22 mouse cellular contexts compared by ENCODE assay signal in genomic region chr5:26941471-26941870, GRCm38 (mm10).
A peak's percentile ranks its signal among the peaks of the same experiment; 100 is the strongest.
DNase-seq lines count a peak whose midpoint lies in the region; ATAC-seq lines count a peak whose summit lies in the region.
"Had no signal": no experiment of that assay in that cellular context is flagged by ENCODE, and none has a peak within 500 bp of the region (broad histone marks: within the 10 kb centered on the region; RNA-seq: fewer than 3 reads in every experiment).

No protein-coding gene starts in this region.

- H3K4me2 ChIP-seq in embryonic facial prominence, embryonic 14.5 days (ENCODE audit: low read depth, low read length), result no peak overlapping the region
- H3K4me2 ChIP-seq in limb, embryonic 13.5 days (replicated peaks), result no peak overlapping the region
- no peak overlapping the region for H3K4me2 ChIP-seq in neural tube, embryonic 13.5 days
- H3K4me2 ChIP-seq: embryonic facial prominence, embryonic 12.5 days; embryonic facial prominence, embryonic 15.5 days; forebrain, embryonic 12.5 days had no signal

- WGBS in embryonic facial prominence, embryonic 14.5 days, result 79% methylated on average over 5 of the region's 5 CpGs
- 83% methylated on average over 5 of the region's 5 CpGs for WGBS in embryonic facial prominence, embryonic 10.5 days
- 77% methylated on average over 5 of the region's 5 CpGs for WGBS in limb, embryonic 13.5 days
- 83% methylated on average over 5 of the region's 5 CpGs for WGBS in limb, embryonic 10.5 days
- 84% methylated on average over 5 of the region's 5 CpGs for WGBS in neural tube, embryonic 13.5 days

- H3K4me1 ChIP-seq in embryonic facial prominence, embryonic 14.5 days (ENCODE audit: control insufficient read depth, insufficient read depth, low read length), result no peaks in the 10 kb centered on the region
- no peaks in the 10 kb centered on the region for H3K4me1 ChIP-seq in embryonic facial prominence, embryonic 10.5 days
- H3K4me1 ChIP-seq in limb, embryonic 13.5 days, result no peaks in the 10 kb centered on the region
- H3K4me1 ChIP-seq in limb, embryonic 10.5 days, result no peaks in the 10 kb centered on the region
- no peaks in the 10 kb centered on the region for H3K4me1 ChIP-seq in neural tube, embryonic 13.5 days (replicated peaks)
- H3K4me1 ChIP-seq: embryonic facial prominence, embryonic 12.5 days; embryonic facial prominence, embryonic 15.5 days; forebrain, embryonic 10.5 days; forebrain, embryonic 12.5 days had no signal

- H3K27ac ChIP-seq in embryonic facial prominence, embryonic 14.5 days (replicated peaks; ENCODE audit: low read depth, low read length), result no peak overlapping the region
- H3K27ac ChIP-seq in embryonic facial prominence, embryonic 10.5 days (replicated peaks), result no peak overlapping the region
- no peak overlapping the region for H3K27ac ChIP-seq in limb, embryonic 13.5 days
- no peak overlapping the region for H3K27ac ChIP-seq in limb, embryonic 10.5 days
- H3K27ac ChIP-seq in neural tube, embryonic 13.5 days (replicated peaks), result 0 out of 2 replicates have a peak overlapping the region, but pooled peaks have one; percentile 1
- H3K27ac ChIP-seq: embryonic facial prominence, embryonic 12.5 days; embryonic facial prominence, embryonic 15.5 days; forebrain, embryonic 10.5 days; forebrain, embryonic 12.5 days had no signal

- H3K9me3 ChIP-seq in embryonic facial prominence, embryonic 14.5 days (ENCODE audit: control insufficient read depth, low read length), result no peaks in the 10 kb centered on the region
- H3K9me3 ChIP-seq in embryonic facial prominence, embryonic 10.5 days, result no peaks in the 10 kb centered on the region
- H3K9me3 ChIP-seq in limb, embryonic 13.5 days, result no peaks in the 10 kb centered on the region
- no peaks in the 10 kb centered on the region for H3K9me3 ChIP-seq in limb, embryonic 10.5 days (replicated peaks)
- H3K9me3 ChIP-seq in neural tube, embryonic 13.5 days, result no peaks in the 10 kb centered on the region
- H3K9me3 ChIP-seq: embryonic facial prominence, embryonic 12.5 days; embryonic facial prominence, embryonic 15.5 days; forebrain, embryonic 10.5 days; forebrain, embryonic 12.5 days had no signal

- peak; percentile 33; the same call in 1 of the 2 replicates for ATAC-seq in embryonic facial prominence, embryonic 14.5 days (ENCODE audit: low read depth)
- peak; percentile 61 for ATAC-seq in limb, embryonic 13.5 days (ENCODE audit: low FRiP score, low read depth)
- ATAC-seq in neural tube, embryonic 13.5 days (ENCODE audit: low read depth), result no peak
- ATAC-seq: forebrain, embryonic 14.5 days; forebrain, embryonic 16.5 days had no signal

- no peak overlapping the region for H3K4me3 ChIP-seq in embryonic facial prominence, embryonic 14.5 days (ENCODE audit: low read depth, low read length)
- no peak overlapping the region for H3K4me3 ChIP-seq in embryonic facial prominence, embryonic 10.5 days
- no peak overlapping the region for H3K4me3 ChIP-seq in limb, embryonic 13.5 days
- no peak overlapping the region for H3K4me3 ChIP-seq in limb, embryonic 10.5 days
- H3K4me3 ChIP-seq in neural tube, embryonic 13.5 days, result no peak overlapping the region
- H3K4me3 ChIP-seq: embryonic facial prominence, embryonic 12.5 days; embryonic facial prominence, embryonic 15.5 days; erythroblast, embryonic 14.5 days; forebrain, embryonic 10.5 days; forebrain, embryonic 12.5 days had no signal

- DNase-seq in embryonic facial prominence, embryonic 14.5 days (ENCODE audit: low spot score), result peak; percentile 15
- no peak for DNase-seq in embryonic facial prominence, embryonic 10.5 days (ENCODE audit: low spot score)
- DNase-seq in limb, embryonic 10.5 days (ENCODE audit: low spot score), result no peak
- no peak for DNase-seq in neural tube, embryonic 10.5 days (ENCODE audit: extremely low spot score, low spot score)
- DNase-seq: adrenal gland, adult 2 months; adrenal gland, postnatal 10 days; adrenal gland, postnatal 25 days; cerebellum, adult 11 months; cerebellum, adult 18-20 months; cerebellum, adult 8-10 months; cerebellum, adult 9-11 months; cerebellum, postnatal 14 days; cerebellum, postnatal 36 days had no signal

- no peaks in the 10 kb centered on the region for H3K36me3 ChIP-seq in embryonic facial prominence, embryonic 14.5 days (ENCODE audit: control insufficient read depth, insufficient read depth, low read length)
- no peaks in the 10 kb centered on the region for H3K36me3 ChIP-seq in embryonic facial prominence, embryonic 10.5 days (replicated peaks)
- H3K36me3 ChIP-seq in limb, embryonic 13.5 days, result no peaks in the 10 kb centered on the region
- no peaks in the 10 kb centered on the region for H3K36me3 ChIP-seq in limb, embryonic 10.5 days
- no peaks in the 10 kb centered on the region for H3K36me3 ChIP-seq in neural tube, embryonic 13.5 days
- H3K36me3 ChIP-seq: embryonic facial prominence, embryonic 12.5 days; embryonic facial prominence, embryonic 15.5 days; forebrain, embryonic 10.5 days; forebrain, embryonic 12.5 days had no signal

- H3K9ac ChIP-seq in embryonic facial prominence, embryonic 14.5 days (ENCODE audit: low read depth, low read length), result no peak overlapping the region
- no peak overlapping the region for H3K9ac ChIP-seq in limb, embryonic 13.5 days
- H3K9ac ChIP-seq in neural tube, embryonic 13.5 days, result no peak overlapping the region
- H3K9ac ChIP-seq: embryonic facial prominence, embryonic 12.5 days; embryonic facial prominence, embryonic 15.5 days; forebrain, embryonic 12.5 days had no signal

- no peaks in the 10 kb centered on the region for H3K27me3 ChIP-seq in embryonic facial prominence, embryonic 14.5 days (replicated peaks; ENCODE audit: control insufficient read depth, insufficient read depth, low read length)
- no peaks in the 10 kb centered on the region for H3K27me3 ChIP-seq in embryonic facial prominence, embryonic 10.5 days (replicated peaks; ENCODE audit: low read depth, poor library complexity, severe bottlenecking)
- H3K27me3 ChIP-seq in limb, embryonic 13.5 days, result no peaks in the 10 kb centered on the region
- no peaks in the 10 kb centered on the region for H3K27me3 ChIP-seq in limb, embryonic 10.5 days (ENCODE audit: low read depth, poor library complexity, severe bottlenecking)
- H3K27me3 ChIP-seq in neural tube, embryonic 13.5 days, result no peaks in the 10 kb centered on the region
- H3K27me3 ChIP-seq: embryonic facial prominence, embryonic 12.5 days; embryonic facial prominence, embryonic 15.5 days; forebrain, embryonic 12.5 days had no signal
